Mouse (Mus musculus) C2C12 (cell line): ENCODE data around the gene Syn3. TPM values are rescaled to one million over a fixed set of nuclear protein-coding genes. Genes with fewer than 3 reads are reported as not detected.

Experiments used
- H3K27me3 ChIP-seq: one replicate; pipeline ENCODE4 v1.6.1; 2011; ENCODE audit not compliant: control insufficient read depth, insufficient read depth, insufficient read length
- H3K36me3 ChIP-seq: one replicate; pipeline ENCODE4 v1.6.1; 2011; ENCODE audit not compliant: control insufficient read depth, insufficient read depth
- H3K4me3 ChIP-seq: one replicate; pipeline ENCODE4 v1.5.1; 2011; ENCODE audit warnings: mild to moderate bottlenecking, control low read depth; ENCODE audit not compliant: poor library complexity, insufficient read depth, severe bottlenecking
- H3K79me2 ChIP-seq: one replicate; pipeline ENCODE4 v1.6.1; 2011; ENCODE audit not compliant: control insufficient read depth, insufficient read depth
- H3K79me3 ChIP-seq: one replicate; pipeline ENCODE4 v1.6.1; 2011; ENCODE audit warnings: low read depth, control low read depth
- H3ac ChIP-seq: one replicate; pipeline ENCODE3; 2011; ENCODE audit warnings: low read depth; ENCODE audit not compliant: control insufficient read depth, insufficient read length
- CEBPB ChIP-seq: IDR thresholded peaks from one replicate; pipeline ENCODE4 v1.6.1; 2011; ENCODE audit warnings: low read depth, mild to moderate bottlenecking, control low read depth, moderate library complexity
- CTCF ChIP-seq: IDR thresholded peaks from one replicate; pipeline ENCODE4 v1.5.1; 2011; ENCODE audit not compliant: control insufficient read depth, insufficient read depth, insufficient read length
- FOSL1 ChIP-seq: IDR thresholded peaks from one replicate; pipeline ENCODE4 v1.8.0; 2011; ENCODE audit warnings: mild to moderate bottlenecking, low read length; ENCODE audit not compliant: poor library complexity, insufficient read depth, severe bottlenecking
- MAX ChIP-seq: IDR thresholded peaks from one replicate; pipeline ENCODE4 v1.6.1; 2011; ENCODE audit warnings: mild to moderate bottlenecking, control low read depth
- MYOD1 ChIP-seq: IDR thresholded peaks from one replicate; pipeline ENCODE4 v1.6.1; 2011; ENCODE audit warnings: low read depth; ENCODE audit not compliant: control insufficient read depth, insufficient read length
- MYOG ChIP-seq: IDR thresholded peaks from one replicate; pipeline ENCODE4 v1.6.1; 2011; ENCODE audit not compliant: control insufficient read depth, insufficient read length; ENCODE audit errors: extremely low read depth
- USF1 ChIP-seq: IDR thresholded peaks from one replicate; pipeline ENCODE4 v1.6.1; 2011; ENCODE audit warnings: low read depth, mild to moderate bottlenecking, control low read depth, moderate library complexity
- polyA plus RNA-seq: library from polyadenylated mRNA; unstranded; fragments of >200 nt; fragmentation: generic; extraction: Trizol; gene quantifications from one replicate; pipeline ENCODE4 v1.2.1, GENCODE M21; 2012; ENCODE audit warnings: missing spikeins

Gene Syn3
- polyA plus RNA-seq, 1 experiment, result 0.20 TPM

DNA sequence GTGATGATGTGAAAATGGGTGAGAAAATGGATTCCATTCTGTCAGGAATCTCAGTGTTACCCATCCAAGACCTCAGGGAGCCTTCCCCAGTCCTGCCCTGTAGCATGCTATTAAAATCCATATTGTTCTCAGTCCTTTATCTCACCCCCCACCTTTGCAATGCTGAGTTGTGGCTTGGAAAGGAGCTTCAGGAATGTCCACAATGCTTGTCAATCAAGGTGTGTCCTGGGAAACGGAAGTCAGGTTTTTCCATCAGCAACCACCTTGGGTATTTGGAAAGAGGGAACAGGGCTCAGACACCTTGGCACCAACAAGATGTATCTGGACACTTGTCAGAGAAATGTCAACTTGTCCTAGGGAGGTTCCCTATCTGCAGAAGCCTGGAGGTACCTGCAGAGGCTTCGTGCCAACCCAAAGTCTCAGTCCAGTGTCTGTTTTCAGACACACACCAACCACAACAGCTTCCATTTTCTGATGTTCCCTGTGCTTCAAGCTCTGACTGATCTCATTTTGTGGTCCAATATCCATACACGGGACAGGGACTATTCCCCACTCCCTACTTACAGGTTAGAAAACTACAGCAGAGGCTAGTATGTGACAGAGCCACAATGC, 302.2 kb downstream of the Syn3 start:
- Histone ChIP-seq H3K4me3 (no peak overlapping the region), H3K36me3 (no peaks in the 10 kb centered on the region), H3K79me3 (no peaks in the 10 kb centered on the region), H3ac (no peak overlapping the region), H3K27me3 (no peaks in the 10 kb centered on the region), H3K79me2 (no peaks in the 10 kb centered on the region)
- no peak for TF ChIP-seq CEBPB
- TF ChIP-seq MYOG, result no peak
- TF ChIP-seq MAX, result no peak
- no peak for TF ChIP-seq MYOD1
- no peak for TF ChIP-seq USF1
- TF ChIP-seq CTCF, result no peak
- TF ChIP-seq FOSL1, result no peak

GRCm38 (mm10) chr10:86194722-86195121, 304.0 kb downstream of the Syn3 start:
- H3K36me3 ChIP-seq, result no peaks in the 10 kb centered on the region
- H3ac ChIP-seq, result no peak overlapping the region
- H3K27me3 ChIP-seq, result no peaks in the 10 kb centered on the region
- no peaks in the 10 kb centered on the region for H3K79me2 ChIP-seq
- no peak overlapping the region for H3K4me3 ChIP-seq
- H3K79me3 ChIP-seq, result no peaks in the 10 kb centered on the region
- TF ChIP-seq MYOD1 (no peak), USF1 (no peak), MAX (no peak), FOSL1 (no peak), CTCF (no peak), CEBPB (no peak), MYOG (no peak)

DNA sequence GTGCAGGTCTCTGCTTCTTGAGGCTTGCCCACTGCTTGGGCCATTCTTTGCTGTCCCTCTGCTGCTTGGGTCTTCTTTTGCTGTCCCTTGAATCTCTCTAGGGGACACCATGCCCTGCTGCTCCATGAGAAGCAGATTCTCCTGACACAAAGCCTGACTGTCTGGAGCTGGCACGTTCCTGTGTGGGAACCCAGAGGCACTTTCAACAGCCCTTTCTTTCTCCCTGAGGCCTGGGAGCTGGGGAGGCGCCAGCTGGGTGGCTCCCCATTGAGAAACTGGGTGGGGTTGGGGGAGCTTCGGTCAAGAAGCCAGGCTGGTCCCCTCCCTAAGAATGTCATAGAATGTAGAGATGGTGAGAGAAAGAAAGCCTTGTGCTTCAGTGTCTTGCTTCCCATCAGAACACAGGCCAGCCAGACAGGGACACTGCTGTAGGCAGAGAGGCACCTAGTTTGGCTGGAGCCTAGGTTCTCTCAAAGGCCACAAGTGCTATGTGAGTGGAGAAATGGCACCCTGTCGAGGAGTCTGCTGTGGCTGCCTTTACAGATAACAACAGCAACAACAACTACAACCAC, 304.7 kb downstream of the Syn3 start:
- TF ChIP-seq CEBPB (no peak), MYOD1 (no peak), FOSL1 (no peak)
- Histone ChIP-seq H3K27me3 (no peaks in the 10 kb centered on the region), H3K79me3 (no peaks in the 10 kb centered on the region), H3ac (no peak overlapping the region), H3K79me2 (no peaks in the 10 kb centered on the region), H3K4me3 (no peak overlapping the region), H3K36me3 (no peaks in the 10 kb centered on the region)

DNA sequence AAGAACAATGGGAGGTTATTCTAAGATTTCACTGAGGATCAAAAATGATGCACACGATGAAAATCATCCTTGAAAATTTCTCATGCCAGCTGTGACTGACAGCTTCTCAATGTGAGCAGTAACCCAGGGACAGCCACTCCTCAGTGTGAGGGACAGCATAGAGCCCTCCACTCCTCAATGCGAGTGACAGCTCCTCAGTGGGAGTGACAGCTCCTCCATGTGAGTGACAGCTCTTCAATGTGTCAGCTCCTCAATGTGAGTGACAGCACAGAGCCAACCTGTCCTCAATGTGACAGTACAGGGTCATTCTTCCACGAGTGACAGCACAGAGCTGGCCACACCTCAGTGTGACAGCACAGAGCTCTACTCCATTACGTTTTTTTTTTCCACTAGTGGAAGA, 310.1 kb downstream of the Syn3 start:
- Histone ChIP-seq H3K79me2 (no peaks in the 10 kb centered on the region), H3K36me3 (no peaks in the 10 kb centered on the region), H3ac (no peak overlapping the region), H3K4me3 (no peak overlapping the region), H3K27me3 (no peaks in the 10 kb centered on the region), H3K79me3 (no peaks in the 10 kb centered on the region)
- TF ChIP-seq USF1 (no peak), MAX (no peak), MYOG (no peak), CEBPB (no peak), FOSL1 (no peak), CTCF (no peak), MYOD1 (no peak)

- H3K4me3 ChIP-seq, result no peak overlapping the region
These were observed 310.8 kb downstream of the Syn3 start for GRCm38 (mm10) chr10:86187881-86188280.

More at GRCm38 (mm10) chr10:86187881-86188280, 310.8 kb downstream of the Syn3 start:
- Histone ChIP-seq H3K79me2 (no peaks in the 10 kb centered on the region), H3K27me3 (no peaks in the 10 kb centered on the region), H3ac (no peak overlapping the region), H3K79me3 (no peaks in the 10 kb centered on the region), H3K36me3 (no peaks in the 10 kb centered on the region)
- TF ChIP-seq FOSL1, result no peak
- TF ChIP-seq USF1, result peak; percentile 26
